Mouse (Mus musculus) c-Kit-negative CD71-positive TER-119-positive erythroid progenitor cells, embryonic 14.5 days (primary cell): ENCODE results near the gene Gm5861.
"Not testable (repeated sequence)": the region's sequence is repeated elsewhere in the genome, so short reads cannot be mapped to it uniquely, and the experiment has no call there.

Experiments
- DNase-seq: peaks from one replicate; pipeline ENCODE4 v3.0.0-alpha.2; 2013; ENCODE audit warnings: low read depth, low spot score

Gm5861 gene

DNA sequence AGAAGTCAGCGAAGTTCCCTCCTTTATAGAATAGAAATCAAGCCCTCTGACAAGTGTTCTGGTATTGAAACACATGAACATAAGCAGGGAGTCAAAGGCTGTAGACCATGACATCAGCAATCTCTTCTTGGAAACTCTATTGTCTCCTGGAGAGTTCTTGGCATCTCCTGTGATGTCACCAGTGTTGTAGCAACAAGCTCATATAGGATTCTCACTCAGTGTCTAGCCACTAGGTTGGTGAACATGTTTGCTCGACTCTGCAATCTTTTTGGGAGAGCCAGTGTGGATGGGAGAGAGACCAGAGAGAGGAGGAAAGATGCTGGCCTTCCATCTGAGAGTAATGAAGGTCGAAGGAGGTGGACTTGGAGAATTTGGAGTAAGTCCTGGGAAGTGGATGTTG lies at the start of gene Gm5861:
Gene Gm5861 (plus strand): TSS at position 301 of the 400 bp plus-strand sequence.
- not testable (repeated sequence) for DNase-seq

DNA sequence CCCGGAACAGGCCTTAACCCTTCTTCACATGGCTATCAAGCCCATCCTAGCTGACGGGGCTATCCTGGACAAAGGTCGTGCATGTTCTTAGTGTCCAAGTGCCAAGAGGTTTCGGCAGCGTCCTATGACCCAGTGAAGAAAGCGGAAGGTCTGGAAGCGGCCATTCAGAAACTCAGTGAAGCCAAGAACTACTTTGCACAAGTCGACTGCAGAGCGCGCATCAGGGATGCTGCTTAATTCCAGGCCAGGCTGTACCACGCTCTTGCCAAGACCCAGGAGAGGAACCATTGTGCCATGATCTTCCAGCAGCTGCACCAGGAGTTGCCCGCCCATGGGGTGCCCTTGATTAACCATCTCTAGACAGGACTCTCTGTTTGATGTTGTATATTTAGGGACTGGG lies 44.8 kb upstream of the Gm5861 start:
- DNase-seq: not testable (repeated sequence)
